In the genomic region with DNA sequence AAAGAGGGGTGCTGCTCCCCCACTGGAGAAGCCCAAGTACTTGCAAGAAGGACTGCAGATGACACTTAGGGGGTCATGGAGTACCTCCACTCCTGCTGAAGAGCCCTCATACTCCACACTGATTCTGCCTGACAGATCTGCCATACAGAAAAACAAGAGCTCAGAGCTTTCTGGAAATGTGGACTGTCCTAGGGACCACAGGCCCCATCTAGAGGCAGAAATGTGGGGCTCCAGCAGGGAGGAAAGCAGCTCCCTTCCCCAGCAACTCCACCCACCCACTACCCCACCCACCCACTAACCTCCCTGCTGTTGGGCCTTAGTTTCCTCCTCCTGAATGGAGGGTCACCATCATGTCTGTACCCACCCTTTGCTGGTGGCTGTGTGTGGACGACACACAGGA, we compare ENCODE assay signal across 10 mouse cellular contexts. TPM values are rescaled to one million over a fixed set of nuclear protein-coding genes. Genes with fewer than 3 reads are reported as not detected.
DNase-seq lines count a peak whose midpoint lies in the region; ATAC-seq and TF ChIP-seq lines count a peak whose summit lies in the region.
"Had no signal": no experiment of that assay in that cellular context is flagged by ENCODE, and none has a peak within 500 bp of the region (broad histone marks: within the 10 kb centered on the region; RNA-seq: fewer than 3 reads in every experiment).

No protein-coding gene starts in this region.

- no peak overlapping the region for H3K4me2 ChIP-seq in liver, postnatal 0 days (ENCODE audit: low read depth, low read length)
- no peak overlapping the region for H3K4me2 ChIP-seq in liver, embryonic 12.5 days
- H3K4me2 ChIP-seq in heart, embryonic 15.5 days, result no peak overlapping the region
- H3K4me2 ChIP-seq: embryonic facial prominence, embryonic 15.5 days had no signal

- ATAC-seq in frontal cortex, adult (ENCODE audit: low TSS enrichment), result peak; percentile 27; the same call in 1 of the 2 replicates
- no peak for ATAC-seq in liver, postnatal 0 days
- no peak for ATAC-seq in liver, embryonic 12.5 days
- peak; percentile 33; the same call in 1 of the 2 replicates for ATAC-seq in heart, embryonic 15.5 days (replicated peaks; ENCODE audit: insufficient number of reproducible peaks, insufficient read depth, low FRiP score, low read depth)
- ATAC-seq in erythroid progenitor cell, adult 5-6 weeks (replicated peaks; ENCODE audit: low FRiP score, poor library complexity, severe bottlenecking), result no peak

- no peak overlapping the region for H3K4me3 ChIP-seq in liver, postnatal 0 days (ENCODE audit: low read depth, low read length)
- H3K4me3 ChIP-seq in liver, embryonic 12.5 days, result no peak overlapping the region
- no peak overlapping the region for H3K4me3 ChIP-seq in heart, embryonic 15.5 days
- no peak overlapping the region for H3K4me3 ChIP-seq in macrophage (ENCODE audit: inconsistent target)
- H3K4me3 ChIP-seq: embryonic facial prominence, embryonic 15.5 days had no signal

- no peak overlapping the region for H3K9ac ChIP-seq in liver, postnatal 0 days (replicated peaks)
- H3K9ac ChIP-seq in liver, embryonic 12.5 days, result no peak overlapping the region
- no peak overlapping the region for H3K9ac ChIP-seq in heart, embryonic 15.5 days
- H3K9ac ChIP-seq: embryonic facial prominence, embryonic 15.5 days had no signal

- no peak for TF ChIP-seq EP300 in liver, postnatal 0 days (IDR thresholded peaks at IDR 0.05; ENCODE audit: low read depth)

- no peaks in the 10 kb centered on the region for H3K4me1 ChIP-seq in liver, postnatal 0 days (ENCODE audit: insufficient read depth)
- peaks cover 6% of the 10 kb centered on the region; the same call in 1 of the 2 replicates for H3K4me1 ChIP-seq in liver, embryonic 12.5 days
- H3K4me1 ChIP-seq in heart, embryonic 15.5 days (replicated peaks), result peaks cover 23% of the 10 kb centered on the region

- TF ChIP-seq CTCF in liver, postnatal 0 days (IDR thresholded peaks at IDR 0.05; ENCODE audit: low read depth), result peak; percentile 33

- H3K36me3 ChIP-seq in liver, postnatal 0 days (replicated peaks; ENCODE audit: insufficient read depth, low read length), result no peaks in the 10 kb centered on the region
- H3K36me3 ChIP-seq in liver, embryonic 12.5 days, result no peaks in the 10 kb centered on the region
- no peaks in the 10 kb centered on the region for H3K36me3 ChIP-seq in heart, embryonic 15.5 days
- no peaks in the 10 kb centered on the region for H3K36me3 ChIP-seq in macrophage (ENCODE audit: inconsistent target)
- H3K36me3 ChIP-seq: embryonic facial prominence, embryonic 15.5 days had no signal

- H3K27ac ChIP-seq in liver, postnatal 0 days (ENCODE audit: low read depth), result no peak overlapping the region
- H3K27ac ChIP-seq in liver, embryonic 12.5 days, result no peak overlapping the region
- no peak overlapping the region for H3K27ac ChIP-seq in heart, embryonic 15.5 days
- H3K27ac ChIP-seq in macrophage, result 0 out of 2 replicates have a peak overlapping the region, but pooled peaks have one; percentile 28
- H3K27ac ChIP-seq: embryonic facial prominence, embryonic 15.5 days had no signal

- 36% methylated on average over 1 of the region's 1 CpGs for WGBS in liver, postnatal 0 days (ENCODE audit: insufficient replicate concordance)
- WGBS in liver, embryonic 12.5 days (ENCODE audit: insufficient replicate concordance), result 40% methylated on average over 1 of the region's 1 CpGs
- 63% methylated on average over 1 of the region's 1 CpGs for WGBS in heart, embryonic 15.5 days
- 64% methylated on average over 1 of the region's 1 CpGs for WGBS in macrophage (ENCODE audit: missing documents)

- H3K9me3 ChIP-seq in liver, postnatal 0 days (ENCODE audit: low read length), result no peaks in the 10 kb centered on the region
- H3K9me3 ChIP-seq in liver, embryonic 12.5 days (replicated peaks), result no peaks in the 10 kb centered on the region
- H3K9me3 ChIP-seq in heart, embryonic 15.5 days (replicated peaks), result no peaks in the 10 kb centered on the region
- H3K9me3 ChIP-seq: embryonic facial prominence, embryonic 15.5 days had no signal

- no peaks in the 10 kb centered on the region for H3K27me3 ChIP-seq in liver, postnatal 0 days (ENCODE audit: insufficient read depth, low read length)
- no peaks in the 10 kb centered on the region for H3K27me3 ChIP-seq in liver, embryonic 12.5 days (replicated peaks)
- no peaks in the 10 kb centered on the region for H3K27me3 ChIP-seq in heart, embryonic 15.5 days
- H3K27me3 ChIP-seq: embryonic facial prominence, embryonic 15.5 days had no signal

- no peak for DNase-seq in frontal cortex, postnatal 25 days (ENCODE audit: low spot score in 2 of 2)
- no peak for DNase-seq in liver, postnatal 0 days
- DNase-seq in cerebellum, postnatal 14 days, result no peak
- DNase-seq: adrenal gland, postnatal 14 days had no signal

- no peaks in the 10 kb centered on the region for H3K79me2 ChIP-seq in macrophage (ENCODE audit: inconsistent target)

RNA-seq across cellular contexts. Expression of a gene that starts 8.7 kb away (rescaled TPM):
- polyA plus RNA-seq in liver, postnatal 0 days (2015; fragmentation: Nextera tagmentation; extraction: Ambion mirVana), result not detected in 2 replicates
- 0.30 and 0.38 TPM in 2 replicates for polyA plus RNA-seq in liver, embryonic 12.5 days (2016; fragmentation: Nextera tagmentation; extraction: Ambion mirVana)
- polyA plus RNA-seq in heart, embryonic 15.5 days (2015; fragmentation: Nextera tagmentation; extraction: Ambion mirVana), result 0.44 TPM in 1 of 2 replicates, not detected in the other
- total RNA-seq in macrophage (2018; cell fraction: chromatin; rRNA removed), result 10 to 100 TPM in 25 of 26 experiments, 1 to 10 TPM in 1; 8.7 to 72.3 (median 42.7) TPM
- 1 to 10 TPM in 4 of 26 experiments, under 1 TPM in 14, not detected in 8; 0.14 to 2.5 (median 0.49) TPM for total RNA-seq in macrophage (2018; cell fraction: cytosol; rRNA removed)
- total RNA-seq in macrophage (2018; cell fraction: nucleus; rRNA removed), result 10 to 100 TPM in 23 of 26 experiments, 1 to 10 TPM in 3; 5.1 to 36.9 (median 20.4) TPM
- polyA plus RNA-seq in macrophage (2018), result 2.7 TPM in 1 of 3 replicates, not detected in the others
- total RNA-seq in erythroid progenitor cell, adult 5-6 weeks (2015; ENCODE audit: low replicate concordance), result not detected in 2 replicates
- not detected in 2 replicates for total RNA-seq in erythroid progenitor cell, adult 5-6 weeks (2017; ENCODE audit: low replicate concordance)
- total RNA-seq: adrenal gland, postnatal 14 days had no signal

Comparison
In these comparisons a context has a peak if more than half of its experiments do, and no peak if none do; other contexts are left out.
1. ATAC-seq: peak in frontal cortex, adult (single experiment) and heart, embryonic 15.5 days (single experiment); none in liver, postnatal 0 days (single experiment), liver, embryonic 12.5 days (single experiment) and erythroid progenitor cell, adult 5-6 weeks (single experiment).